Mouse (Mus musculus): ENCODE measurements around the gene Aldob. TPM values are rescaled to one million over a fixed set of nuclear protein-coding genes. Genes with fewer than 3 reads are reported as not detected.
"Not testable (repeated sequence)": the region's sequence is repeated elsewhere in the genome, so short reads cannot be mapped to it uniquely, and the experiment has no call there.

Gene Aldob
- polyA plus RNA-seq, 1 experiment: not detected

DNA sequence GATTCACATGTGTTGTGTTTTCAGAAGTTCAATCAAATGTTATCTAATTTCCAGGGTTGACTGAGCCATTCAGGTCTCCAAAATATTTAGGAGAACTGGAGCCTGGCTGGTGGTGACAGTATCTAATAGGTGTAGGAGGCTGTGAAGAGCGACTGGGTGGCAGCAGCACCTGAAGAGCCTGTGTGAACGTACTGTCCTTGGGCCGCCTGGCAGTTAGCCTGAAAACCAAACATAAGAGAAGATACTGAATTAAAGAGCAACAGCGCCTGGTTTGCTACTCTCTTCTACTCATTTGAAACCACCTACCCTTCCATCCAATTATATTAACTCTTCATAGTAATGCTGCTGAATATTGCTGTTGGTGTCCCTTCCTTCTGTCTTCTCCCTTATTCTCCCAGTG is 12.7 kb downstream of the Aldob start:
- no peak overlapping the region for H3K4me3 ChIP-seq (ENCODE audit: insufficient read depth, low read length)
- TF ChIP-seq CTCF (IDR thresholded peaks at IDR 0.05; ENCODE audit: low read depth, low read length) (no peak), POLR2A (IDR thresholded peaks at IDR 0.05; ENCODE audit: borderline replicate concordance, low read depth, low read length) (no peak)
- no peaks in the 10 kb centered on the region for H3K4me1 ChIP-seq (ENCODE audit: control insufficient read depth, insufficient read depth, low read length)
- H3K27ac ChIP-seq (ENCODE audit: insufficient read depth, low read depth, low read length): no peak overlapping the region

DNA sequence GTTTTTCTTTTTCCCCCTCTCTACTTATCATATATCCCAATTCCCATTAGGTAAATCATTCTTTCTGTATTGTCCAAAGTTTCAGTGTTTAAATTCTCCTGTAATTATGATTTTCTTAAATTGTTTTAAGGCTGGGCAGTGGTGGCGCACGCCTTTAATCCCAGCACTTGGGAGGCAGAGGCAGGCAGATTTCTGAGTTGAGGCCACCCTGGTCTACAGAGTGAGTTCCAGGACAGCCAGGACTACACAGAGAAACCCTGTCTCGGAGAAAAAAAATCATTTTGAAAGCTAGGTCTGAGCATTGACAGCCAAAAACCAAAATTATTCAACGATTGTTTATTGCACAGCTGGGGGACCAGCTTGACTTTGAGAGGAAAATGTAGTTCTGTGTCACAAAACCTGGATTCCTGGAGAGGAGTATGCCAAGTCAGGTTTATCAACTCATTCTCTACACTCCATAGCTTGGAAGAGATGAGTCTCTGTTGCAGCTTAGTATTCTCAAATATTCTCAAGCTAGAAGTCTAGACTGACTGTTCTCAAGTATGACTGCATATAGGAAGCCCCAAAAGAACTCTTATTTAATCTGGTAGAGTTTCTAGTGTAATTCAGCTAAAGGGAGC is 13.6 kb downstream of the Aldob start:
- no peaks in the 10 kb centered on the region for H3K4me1 ChIP-seq (ENCODE audit: control insufficient read depth, insufficient read depth, low read length)
- no peak overlapping the region for H3K27ac ChIP-seq (ENCODE audit: insufficient read depth, low read depth, low read length)
- no peak for TF ChIP-seq CTCF (IDR thresholded peaks at IDR 0.05; ENCODE audit: low read depth, low read length)
- no peak for TF ChIP-seq POLR2A (IDR thresholded peaks at IDR 0.05; ENCODE audit: borderline replicate concordance, low read depth, low read length)
- H3K4me3 ChIP-seq (ENCODE audit: insufficient read depth, low read length): no peak overlapping the region

GRCm38 (mm10) chr4:49535036-49535435 is 14.3 kb downstream of the Aldob start:
- H3K27ac ChIP-seq (ENCODE audit: insufficient read depth, low read depth, low read length): no peak overlapping the region
- no peak overlapping the region for H3K4me3 ChIP-seq (ENCODE audit: insufficient read depth, low read length)
- H3K4me1 ChIP-seq (ENCODE audit: control insufficient read depth, insufficient read depth, low read length): no peaks in the 10 kb centered on the region
- TF ChIP-seq POLR2A (IDR thresholded peaks at IDR 0.05; ENCODE audit: borderline replicate concordance, low read depth, low read length) (no peak), CTCF (IDR thresholded peaks at IDR 0.05; ENCODE audit: low read depth, low read length) (no peak)

GRCm38 (mm10) chr4:49522576-49522975 is 26.8 kb downstream of the Aldob start:
- Histone ChIP-seq H3K4me3 (ENCODE audit: insufficient read depth, low read length) (no peak overlapping the region), H3K27ac (ENCODE audit: insufficient read depth, low read depth, low read length) (no peak overlapping the region), H3K4me1 (ENCODE audit: control insufficient read depth, insufficient read depth, low read length) (peaks cover 14% of the 10 kb centered on the region)
- no peak for TF ChIP-seq POLR2A (IDR thresholded peaks at IDR 0.05; ENCODE audit: borderline replicate concordance, low read depth, low read length)

DNA sequence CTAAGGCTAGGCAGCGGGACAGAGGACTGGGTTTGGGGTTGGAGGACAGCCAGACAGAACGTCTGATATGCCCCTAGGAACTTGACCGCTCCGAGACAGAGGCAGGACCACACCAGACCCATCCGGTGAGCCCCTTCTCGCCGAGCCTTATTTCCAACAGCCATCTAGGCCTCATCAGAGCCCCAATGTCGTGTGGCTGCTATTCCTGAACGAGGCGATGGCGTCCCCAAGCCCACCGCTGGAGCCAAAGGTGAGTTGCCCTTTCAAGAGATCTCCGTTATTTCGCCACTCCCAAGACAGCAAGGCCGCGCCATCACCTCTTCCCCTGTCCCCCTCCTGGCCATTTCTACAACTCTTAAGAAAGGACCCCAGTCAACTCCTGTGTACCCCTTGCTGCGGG is 28.0 kb downstream of the Aldob start:
- Histone ChIP-seq H3K4me1 (ENCODE audit: control insufficient read depth, insufficient read depth, low read length) (peaks cover 14% of the 10 kb centered on the region), H3K27ac (ENCODE audit: insufficient read depth, low read depth, low read length) (no peak overlapping the region), H3K4me3 (ENCODE audit: insufficient read depth, low read length) (peak overlapping the region; percentile 98)
- TF ChIP-seq CTCF (IDR thresholded peaks at IDR 0.05; ENCODE audit: low read depth, low read length): no peak; the same call in 1 of the 2 replicates
- TF ChIP-seq POLR2A (IDR thresholded peaks at IDR 0.05; ENCODE audit: borderline replicate concordance, low read depth, low read length): no peak

DNA sequence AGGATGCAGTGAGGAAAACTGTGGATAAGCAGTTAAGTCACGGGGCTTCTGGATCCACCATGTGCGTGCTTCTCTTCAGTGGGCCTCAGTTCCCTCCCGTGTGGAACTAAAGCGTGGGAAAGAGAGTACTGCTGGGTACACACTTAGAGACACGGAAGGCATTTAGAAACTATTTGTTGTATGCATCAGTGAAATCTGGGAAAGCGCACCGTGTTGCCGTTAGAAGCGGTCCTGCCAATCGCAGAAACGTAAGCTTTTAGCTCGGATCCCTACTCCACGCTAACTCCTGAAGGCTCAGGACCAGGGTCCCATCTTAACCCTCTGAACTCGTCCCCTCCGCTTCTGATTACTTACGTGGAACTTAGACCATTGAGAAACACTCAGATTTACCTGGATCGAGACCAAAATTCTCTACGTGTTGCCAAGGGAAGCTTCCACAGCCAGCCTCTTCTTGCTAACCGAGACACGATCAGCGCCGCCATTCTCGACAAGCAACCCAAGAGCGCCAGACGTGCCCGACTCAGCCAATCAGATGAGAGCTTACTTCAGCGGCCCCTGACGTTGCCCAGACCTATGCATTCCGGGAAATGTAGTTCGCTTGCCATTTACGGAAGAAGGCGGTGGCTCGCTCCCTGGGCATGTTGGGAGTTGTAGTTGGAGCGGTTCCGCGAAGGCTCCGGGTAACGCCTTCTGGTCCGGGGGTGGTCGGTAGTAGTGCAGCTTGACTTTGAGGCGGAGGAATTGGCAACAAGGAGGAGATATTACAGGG is 28.6 kb downstream of the Aldob start, which contains the start of the genes Mrpl50 and Zfp189:
Gene Mrpl50, minus strand, starts transcription at position 522 of the 769 bp plus-strand sequence.
Gene Zfp189, plus strand, starts transcription at position 605 of the 769 bp plus-strand sequence.
- TF ChIP-seq POLR2A (IDR thresholded peaks at IDR 0.05; ENCODE audit: borderline replicate concordance, low read depth, low read length): no peak
- TF ChIP-seq CTCF (IDR thresholded peaks at IDR 0.05; ENCODE audit: low read depth, low read length): no peak
- Histone ChIP-seq H3K4me3 (ENCODE audit: insufficient read depth, low read length) (peak within 1 kb of the TSS; percentile 98), H3K27ac (ENCODE audit: insufficient read depth, low read depth, low read length) (peak within 1 kb of the TSS; percentile 25), H3K4me1 (ENCODE audit: control insufficient read depth, insufficient read depth, low read length) (peaks cover 14% of the 10 kb centered on the region)

DNA sequence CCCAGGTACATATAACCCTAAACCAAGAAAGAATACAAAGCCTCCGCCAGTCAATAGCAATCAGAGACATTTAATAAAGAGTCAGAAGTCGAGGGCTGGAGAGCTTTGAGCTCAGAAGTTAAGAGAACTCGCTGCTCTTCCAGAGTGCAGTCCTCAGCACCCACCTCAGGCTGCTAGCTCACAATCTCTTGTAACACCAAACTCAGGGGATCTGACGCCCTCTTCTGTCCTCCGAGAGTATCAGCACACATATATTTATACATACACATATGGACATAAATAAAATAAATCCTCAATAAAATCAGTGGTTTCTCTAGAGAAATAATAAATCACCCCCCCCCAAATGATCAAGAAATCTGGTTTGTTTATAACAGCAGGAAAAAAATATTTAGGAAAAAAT is 29.9 kb downstream of the Aldob start:
- Histone ChIP-seq H3K4me1 (ENCODE audit: control insufficient read depth, insufficient read depth, low read length) (peaks cover 14% of the 10 kb centered on the region), H3K4me3 (ENCODE audit: insufficient read depth, low read length) (peak overlapping the region; percentile 42), H3K27ac (ENCODE audit: insufficient read depth, low read depth, low read length) (no peak overlapping the region)
- TF ChIP-seq POLR2A (IDR thresholded peaks at IDR 0.05; ENCODE audit: borderline replicate concordance, low read depth, low read length): no peak
- TF ChIP-seq CTCF (IDR thresholded peaks at IDR 0.05; ENCODE audit: low read depth, low read length): peak; percentile 42; the same call in 1 of the 2 replicates

GRCm38 (mm10) chr4:49514441-49514840 is 34.9 kb downstream of the Aldob start:
- TF ChIP-seq CTCF (IDR thresholded peaks at IDR 0.05; ENCODE audit: low read depth, low read length): no peak
- TF ChIP-seq POLR2A (IDR thresholded peaks at IDR 0.05; ENCODE audit: borderline replicate concordance, low read depth, low read length): no peak
- Histone ChIP-seq H3K27ac (ENCODE audit: insufficient read depth, low read depth, low read length) (no peak overlapping the region), H3K4me1 (ENCODE audit: control insufficient read depth, insufficient read depth, low read length) (peaks cover 8% of the 10 kb centered on the region), H3K4me3 (ENCODE audit: insufficient read depth, low read length) (no peak overlapping the region)

GRCm38 (mm10) chr4:49512636-49513035 is 36.7 kb downstream of the Aldob start:
- no peak overlapping the region for H3K27ac ChIP-seq (ENCODE audit: insufficient read depth, low read depth, low read length)
- H3K4me1 ChIP-seq (ENCODE audit: control insufficient read depth, insufficient read depth, low read length): no peaks in the 10 kb centered on the region
- H3K4me3 ChIP-seq (ENCODE audit: insufficient read depth, low read length): no peak overlapping the region
- no peak for TF ChIP-seq POLR2A (IDR thresholded peaks at IDR 0.05; ENCODE audit: borderline replicate concordance, low read depth, low read length)
- no peak for TF ChIP-seq CTCF (IDR thresholded peaks at IDR 0.05; ENCODE audit: low read depth, low read length)

DNA sequence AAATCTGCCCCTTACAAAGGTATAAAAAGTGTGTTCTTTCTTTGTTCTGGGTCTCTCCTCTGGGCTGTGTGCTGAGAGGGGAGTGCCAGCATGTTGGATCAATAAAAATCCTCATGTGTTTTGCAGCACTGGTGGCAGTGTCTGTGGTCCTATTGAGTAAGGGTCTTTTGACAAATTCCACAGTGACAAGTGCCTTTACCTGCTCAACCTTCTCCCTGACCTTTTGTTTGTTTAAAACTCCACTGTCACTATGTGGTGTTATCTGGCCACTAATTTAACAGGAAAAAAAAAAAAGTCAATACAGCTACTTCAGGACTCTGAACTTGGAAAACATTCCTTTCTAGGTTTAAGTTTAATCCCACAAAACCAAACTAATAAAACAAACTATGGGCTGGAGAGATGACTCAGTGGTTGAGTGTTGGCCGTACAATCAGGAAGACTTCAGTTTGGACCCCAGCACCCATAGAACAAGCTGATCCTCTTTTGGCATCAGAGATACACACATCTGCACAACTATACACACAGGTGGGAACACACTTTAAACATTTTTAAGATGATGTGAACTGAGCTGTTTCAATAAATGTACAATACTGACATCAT is 39.0 kb downstream of the Aldob start:
- H3K4me3 ChIP-seq (ENCODE audit: insufficient read depth, low read length); H3K4me1 ChIP-seq (ENCODE audit: control insufficient read depth, insufficient read depth, low read length); H3K27ac ChIP-seq (ENCODE audit: insufficient read depth, low read depth, low read length): not testable (repeated sequence)

Measured in bone marrow macrophage, adult 2 months (primary cell).